Mouse (Mus musculus) left cerebral cortex, postnatal 4 days (tissue): ENCODE measurements around the gene Nfkb1. TPM values are rescaled to one million over a fixed set of nuclear protein-coding genes. Genes with fewer than 3 reads are reported as not detected.

ENCODE experiments used
- DNase-seq: peaks from one replicate; pipeline ENCODE4 v3.0.0-alpha.2; 2022
- intact Hi-C: fragments of 180-260 bp; cut with DNase I; formaldehyde crosslinking; loops from one replicate; pipeline ENCODE4 v1.15.1; 2025
- total RNA-seq, 2 experiments: library from RNA; stranded (reverse); gene quantifications; 2 replicates each; pipeline ENCODE4 v1.2.3; 2021

The Nfkb1 gene
- total RNA-seq, 2 experiments from 2014 or later = 19.3 to 20.5 TPM

DNA sequence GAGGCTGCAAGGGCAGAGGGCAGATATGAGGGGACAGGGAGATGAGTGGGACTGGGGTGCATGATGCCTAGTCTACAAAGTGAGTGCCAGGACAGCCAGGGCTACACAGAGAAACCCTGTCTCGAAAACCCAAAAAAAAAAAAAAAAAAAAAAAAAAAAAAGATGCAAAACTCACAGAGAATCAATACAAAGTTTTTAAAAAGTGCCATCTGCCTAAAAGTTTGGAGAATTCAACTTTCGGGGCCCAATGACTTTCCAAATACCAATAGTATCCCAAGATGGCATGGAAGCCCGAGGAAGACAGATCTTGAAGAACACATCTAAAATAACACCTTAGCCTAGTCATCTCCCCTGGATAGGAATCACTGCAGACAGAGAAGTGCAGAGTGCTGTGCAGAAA, 93.0 kb downstream of the Nfkb1 start:
- no peak for DNase-seq
- intact Hi-C loops = no loop called here

DNA sequence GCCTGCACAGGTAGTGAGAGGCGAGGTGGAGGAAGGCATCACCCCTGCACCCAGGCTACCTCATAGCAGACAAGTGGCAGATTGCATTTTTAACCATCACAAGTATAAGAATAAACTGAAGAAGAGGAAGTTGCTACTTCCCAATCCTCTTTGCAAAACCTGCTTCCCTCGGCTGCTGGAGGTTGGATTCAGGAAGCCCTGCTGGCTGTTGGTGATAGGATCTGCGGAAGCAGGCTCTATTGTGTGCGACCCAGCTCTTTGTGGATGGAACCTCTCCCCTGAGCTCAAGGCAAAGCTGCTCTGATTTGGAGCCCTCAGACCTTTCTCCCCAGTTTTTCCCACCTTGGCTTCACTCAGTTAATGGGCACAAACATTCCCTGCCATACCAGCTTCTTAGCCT, 94.3 kb downstream of the Nfkb1 start:
- no peak for DNase-seq
- intact Hi-C loops = no loop called here

DNA sequence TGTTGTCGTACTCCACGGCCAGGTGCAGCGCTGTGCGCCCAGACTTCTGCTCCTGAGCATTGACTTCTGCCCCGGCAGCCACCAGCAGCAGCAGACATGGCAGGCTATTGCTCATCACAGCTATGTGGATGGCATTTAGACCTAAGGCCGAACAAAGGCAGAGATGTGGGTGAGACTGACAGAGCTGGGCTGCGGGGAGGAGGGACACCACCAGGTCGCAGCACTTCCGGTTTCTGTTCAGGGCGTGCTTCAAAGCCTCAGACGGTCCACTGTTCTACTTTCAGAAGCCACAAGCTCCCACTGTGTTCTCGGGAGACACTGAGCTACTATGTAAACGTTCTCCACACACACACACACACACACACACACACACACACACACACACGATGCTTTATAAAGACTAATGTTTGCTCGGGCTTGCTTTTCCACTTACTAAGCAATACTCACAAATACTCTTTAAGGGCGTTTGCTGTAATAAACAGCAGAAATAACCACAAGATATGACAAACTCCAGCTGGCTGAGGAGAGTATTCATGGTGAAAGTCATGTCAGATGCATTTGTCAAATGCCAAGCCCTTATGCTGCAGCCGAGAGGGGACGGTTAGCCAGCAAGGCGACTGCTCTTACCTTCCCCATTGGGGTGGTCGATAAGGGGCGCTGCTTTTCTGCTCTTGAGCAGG, 97.0 kb downstream of the Nfkb1 start:
- no peak for DNase-seq
- intact Hi-C loops = no loop called here

DNA sequence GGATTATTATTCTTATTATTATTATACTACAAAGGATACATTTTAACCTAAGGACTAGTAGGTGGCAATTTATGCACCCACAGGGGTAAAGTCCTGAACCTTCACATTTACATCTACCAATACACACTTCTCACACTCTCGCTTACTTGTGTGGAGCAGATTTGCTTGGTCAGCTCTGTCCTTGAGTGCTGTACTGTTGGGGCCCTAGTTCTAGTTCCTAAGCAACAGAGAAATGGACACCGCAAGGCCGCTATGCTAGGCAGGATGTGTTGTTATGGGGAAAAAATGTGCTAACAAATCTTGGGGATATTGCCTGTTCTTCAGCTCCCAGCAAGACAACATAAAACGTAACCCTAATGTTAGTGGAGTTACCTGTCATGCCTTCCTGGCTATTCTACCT, 99.3 kb downstream of the Nfkb1 start:
- intact Hi-C loops = no loop called here
- DNase-seq = no peak

DNA sequence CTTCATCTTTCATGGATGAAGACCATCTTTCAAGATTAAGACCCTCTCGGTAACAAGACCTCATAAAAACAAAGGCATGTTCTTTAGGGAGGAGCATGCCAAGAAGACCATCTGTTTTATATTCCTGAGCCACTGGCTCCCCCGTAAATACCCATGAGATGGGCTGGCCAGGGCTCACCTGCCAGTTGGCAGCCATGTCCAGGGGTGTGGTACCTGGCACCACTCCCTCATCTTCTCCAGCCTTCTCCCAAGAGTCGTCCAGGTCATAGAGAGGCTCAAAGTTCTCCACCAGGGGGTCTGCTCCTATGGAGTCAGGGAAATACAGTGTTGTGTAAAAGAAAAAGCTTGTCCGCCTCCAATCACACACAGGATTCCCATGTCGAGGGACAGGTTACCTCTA, 100.0 kb downstream of the Nfkb1 start:
- intact Hi-C loops = no loop called here
- no peak for DNase-seq

DNA sequence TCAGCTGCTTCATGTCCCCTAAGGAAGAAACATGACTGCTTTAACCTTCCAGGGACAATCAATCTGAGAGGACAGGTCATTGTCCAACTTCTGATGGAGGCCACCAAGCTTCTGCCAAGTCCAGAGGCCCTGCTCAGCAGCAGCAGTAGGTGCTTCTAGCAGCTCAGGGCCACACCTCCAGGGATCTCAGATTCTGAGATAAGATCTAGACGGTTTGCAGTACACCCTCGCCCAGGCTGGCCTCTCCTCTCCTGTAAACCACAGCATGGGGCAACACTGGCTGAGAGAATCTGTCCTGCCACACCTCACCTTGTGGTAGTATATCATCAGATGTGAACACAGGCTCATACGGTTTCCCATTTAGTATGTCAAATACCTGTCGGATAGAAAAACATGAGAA, 100.9 kb downstream of the Nfkb1 start:
- no peak for DNase-seq
- intact Hi-C loops = no loop called here

DNA sequence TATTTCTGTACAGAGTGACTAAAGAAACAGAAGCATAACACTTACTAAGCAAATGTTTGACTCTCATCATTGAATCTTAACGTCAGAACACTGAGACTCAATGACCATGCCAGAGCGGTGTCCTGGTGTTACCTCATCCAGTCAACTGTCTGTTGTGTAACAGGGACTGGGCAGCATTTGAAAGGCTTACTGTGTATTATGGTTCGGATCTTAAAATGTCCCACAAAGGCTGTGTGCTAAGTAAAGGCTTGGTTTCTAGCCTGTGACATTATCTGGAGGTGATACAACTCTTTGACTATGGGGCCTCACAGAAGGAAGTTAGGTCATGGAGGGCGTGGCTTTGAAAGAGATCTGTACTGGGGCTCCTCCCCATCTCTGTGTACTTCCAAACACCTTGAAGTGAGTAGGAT, 104.9 kb downstream of the Nfkb1 start:
- no peak for DNase-seq
- intact Hi-C loops = loop anchor here (10.0 kb wide), 1 partner anchor 122 kb away; no protein-coding TSS in a partner anchor

DNA sequence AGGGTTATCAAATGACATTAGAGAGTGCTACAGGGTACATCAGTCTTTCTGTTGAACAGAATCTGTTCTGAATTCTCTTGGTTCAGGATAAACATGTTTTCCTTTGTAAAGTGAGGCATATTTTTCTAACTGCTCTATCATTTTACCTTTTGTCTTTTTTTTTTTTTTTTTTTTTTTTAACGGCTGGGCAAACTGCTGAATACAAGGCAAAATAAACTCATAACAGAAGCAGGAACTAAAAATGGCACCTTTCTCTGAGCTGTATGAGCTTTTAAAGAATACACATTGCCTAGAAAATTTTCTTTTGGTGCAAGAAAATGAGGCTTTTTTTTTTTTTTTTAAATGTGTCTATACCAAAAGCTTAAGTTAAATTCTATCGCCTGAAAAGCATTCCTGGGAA, 105.3 kb downstream of the Nfkb1 start:
- intact Hi-C loops = loop anchor here (10.0 kb wide), 1 partner anchor 121 kb away; no protein-coding TSS in a partner anchor
- no peak for DNase-seq

DNA sequence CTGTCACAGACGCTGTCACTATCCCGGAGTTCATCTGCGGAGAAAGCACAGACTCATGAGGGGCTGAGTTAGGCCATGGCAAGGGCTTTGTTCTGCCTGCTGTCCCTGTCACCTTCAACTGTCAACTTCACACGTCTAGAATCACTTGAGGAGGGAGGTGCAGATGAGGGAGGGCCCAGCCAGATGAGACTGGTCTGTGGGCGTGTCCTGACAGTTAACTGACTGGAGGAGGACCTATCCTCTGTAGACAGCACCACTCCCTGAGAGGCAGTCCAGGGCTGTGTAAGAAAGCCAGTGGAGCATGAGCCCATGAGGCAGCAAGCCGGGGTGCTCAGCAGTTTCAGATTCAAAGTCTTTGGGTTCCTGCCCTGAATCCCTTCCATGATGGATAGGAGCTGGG, 105.9 kb downstream of the Nfkb1 start:
- intact Hi-C loops = loop anchor here (10.0 kb wide), 1 partner anchor 121 kb away; no protein-coding TSS in a partner anchor
- DNase-seq = no peak

DNA sequence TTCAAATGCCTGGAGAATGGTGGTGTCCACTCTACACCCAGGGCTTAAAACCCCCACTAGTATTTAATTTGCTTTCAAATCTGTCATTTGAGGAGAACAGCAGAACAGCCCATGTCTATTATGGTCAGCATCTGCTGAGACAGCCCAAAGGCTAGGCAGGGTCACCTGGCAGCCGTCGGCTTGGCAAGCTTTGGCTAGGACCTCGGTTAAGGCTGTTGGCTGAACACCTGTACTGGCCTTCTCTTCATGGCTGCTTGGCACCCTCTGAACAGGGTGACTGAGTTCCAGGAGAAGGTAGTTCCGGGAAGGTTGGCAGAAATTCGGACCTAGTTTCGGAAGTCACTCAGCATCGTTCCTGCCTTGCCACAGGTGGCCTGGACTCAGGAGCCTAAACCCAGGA, 109.1 kb downstream of the Nfkb1 start:
- DNase-seq = no peak
- intact Hi-C loops = loop anchor here (10.0 kb wide), 1 partner anchor 117 kb away; no protein-coding TSS in a partner anchor

DNA sequence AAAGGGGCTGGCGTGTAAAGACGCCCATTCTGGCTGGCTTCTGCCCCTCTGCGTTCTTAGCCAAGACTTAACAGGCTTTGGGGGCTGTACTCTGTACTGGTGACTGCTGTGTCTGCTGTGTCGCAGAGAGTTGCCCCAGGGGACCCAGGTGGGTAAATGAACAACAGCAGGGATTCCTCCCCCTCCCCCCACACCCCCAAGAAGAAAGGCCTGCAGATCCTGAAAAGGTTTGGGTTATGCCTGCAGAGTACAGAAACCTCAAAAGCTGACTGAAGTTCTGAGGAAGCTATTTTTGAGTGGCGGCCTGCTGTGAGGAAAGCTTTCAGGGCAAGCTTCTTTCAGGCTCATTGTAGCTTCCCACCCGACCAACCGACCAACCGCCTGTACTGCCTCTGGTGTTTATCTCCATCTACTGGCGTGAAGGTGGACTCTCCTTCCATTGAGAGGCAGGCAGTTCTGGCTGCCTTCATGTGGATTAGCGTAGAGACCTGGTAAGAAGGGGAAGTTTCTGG, 109.7 kb downstream of the Nfkb1 start:
- peak; percentile 47 for DNase-seq
- intact Hi-C loops = loop anchor here (10.0 kb wide), 1 partner anchor 117 kb away; no protein-coding TSS in a partner anchor

DNA sequence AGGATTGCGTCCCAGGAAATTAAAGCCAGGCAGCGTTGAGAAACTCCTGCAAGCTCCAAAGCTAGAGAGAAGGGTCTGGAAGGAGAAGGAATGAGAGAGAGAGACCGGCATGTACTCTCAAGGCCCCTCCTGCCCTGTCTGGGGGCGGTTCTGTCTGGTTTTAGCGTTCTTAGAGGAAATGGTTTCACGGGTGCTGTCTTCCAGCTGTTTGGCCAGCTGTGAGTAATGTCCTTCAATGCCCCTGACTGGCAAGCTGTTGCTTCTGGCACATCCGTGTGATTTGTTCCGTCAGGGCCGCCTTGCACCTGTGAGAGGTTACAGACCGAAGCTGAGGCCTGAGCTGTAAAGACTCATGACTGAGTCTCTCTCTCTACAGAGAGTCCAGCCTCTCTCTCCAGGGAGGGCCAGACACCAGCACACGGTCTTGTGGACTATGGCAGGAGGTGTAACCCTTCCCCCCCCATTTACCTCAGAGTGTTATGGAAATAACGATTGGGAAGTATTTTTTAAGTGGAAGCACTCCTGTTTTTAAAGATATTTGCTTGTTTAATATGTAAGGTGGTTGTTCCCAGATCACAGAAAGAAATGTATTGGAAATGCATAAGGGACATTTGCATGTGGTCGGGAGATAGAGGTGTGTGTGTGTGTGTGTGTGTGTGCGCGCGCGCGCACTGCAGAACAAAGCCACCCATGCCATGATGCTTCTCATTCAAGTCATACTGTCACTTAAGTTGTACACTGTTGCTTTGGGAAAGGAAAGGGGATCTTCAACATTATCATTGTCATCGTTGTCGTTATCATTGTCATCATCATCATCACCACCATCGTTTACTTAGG, 110.7 kb downstream of the Nfkb1 start:
- no peak for DNase-seq
- intact Hi-C loops = loop anchor here (10.0 kb wide), 1 partner anchor 116 kb away; no protein-coding TSS in a partner anchor

DNA sequence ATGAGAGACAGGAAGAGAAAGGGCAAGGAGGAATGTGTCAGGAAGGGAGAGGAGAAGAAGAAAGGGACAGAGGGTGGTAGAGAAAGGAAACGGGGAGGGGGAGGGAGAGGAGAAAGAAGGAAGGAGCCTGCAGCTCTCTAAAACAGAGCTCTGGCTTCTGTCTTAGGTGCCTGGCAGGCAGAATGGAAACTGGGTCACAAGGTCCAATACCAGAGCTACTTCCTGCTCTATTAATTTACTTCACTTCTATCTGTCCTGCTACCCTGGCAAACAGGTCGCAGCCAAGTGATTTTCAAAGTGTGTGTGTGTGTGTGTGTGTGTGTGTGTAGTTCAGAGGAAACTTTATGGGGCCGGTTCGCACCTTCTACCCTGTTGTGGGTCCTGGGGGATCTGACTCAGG, 112.2 kb downstream of the Nfkb1 start:
- intact Hi-C loops = no loop called here
- DNase-seq = no peak

DNA sequence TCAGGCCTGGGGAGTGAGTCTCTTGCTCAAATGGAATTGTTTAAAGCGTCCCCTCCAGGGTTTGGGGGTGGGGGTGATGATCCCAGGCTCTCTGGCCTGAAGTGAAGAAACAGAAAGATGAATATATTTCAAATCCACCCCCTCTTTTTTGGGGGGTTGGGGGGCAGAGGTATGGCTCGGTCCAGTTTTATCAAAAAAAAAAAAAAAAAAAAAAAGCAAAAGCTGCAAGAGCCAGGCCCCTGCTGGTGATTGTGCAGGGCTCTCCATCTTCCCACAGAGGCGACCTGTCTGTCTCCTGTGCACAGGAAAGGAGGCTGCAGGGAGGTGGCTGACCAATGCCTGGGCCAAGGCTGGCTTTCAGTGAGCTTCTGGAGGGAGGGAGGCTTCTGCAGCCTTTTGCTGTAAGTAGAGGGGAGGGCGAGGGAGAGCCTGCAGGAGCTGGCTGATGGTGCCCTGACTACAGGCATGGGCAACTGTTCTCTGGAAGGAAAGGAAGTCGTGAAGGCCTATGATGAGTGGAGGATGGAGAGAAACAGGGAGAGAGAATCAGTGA, 112.7 kb downstream of the Nfkb1 start:
- intact Hi-C loops = no loop called here
- DNase-seq = no peak

DNA sequence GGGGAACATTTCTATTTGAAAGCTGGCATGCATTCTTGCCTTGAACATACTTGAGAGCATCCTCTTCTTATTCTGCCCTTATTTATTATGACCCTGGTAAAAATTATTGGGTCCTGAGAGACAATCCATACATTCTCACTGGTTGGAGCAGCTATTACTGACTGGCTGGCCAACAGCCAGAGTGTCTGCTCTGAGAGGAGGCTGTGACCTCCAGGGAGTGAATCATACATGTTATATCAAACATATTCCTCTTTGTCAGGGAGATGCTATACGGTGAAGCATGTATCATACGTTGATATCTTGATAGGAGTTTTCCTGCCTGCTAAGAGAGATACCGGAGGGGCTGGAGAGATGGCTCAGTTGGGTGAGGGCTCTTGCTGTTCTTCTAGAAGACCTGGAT, 116.2 kb downstream of the Nfkb1 start:
- no peak for DNase-seq
- intact Hi-C loops = no loop called here

DNA sequence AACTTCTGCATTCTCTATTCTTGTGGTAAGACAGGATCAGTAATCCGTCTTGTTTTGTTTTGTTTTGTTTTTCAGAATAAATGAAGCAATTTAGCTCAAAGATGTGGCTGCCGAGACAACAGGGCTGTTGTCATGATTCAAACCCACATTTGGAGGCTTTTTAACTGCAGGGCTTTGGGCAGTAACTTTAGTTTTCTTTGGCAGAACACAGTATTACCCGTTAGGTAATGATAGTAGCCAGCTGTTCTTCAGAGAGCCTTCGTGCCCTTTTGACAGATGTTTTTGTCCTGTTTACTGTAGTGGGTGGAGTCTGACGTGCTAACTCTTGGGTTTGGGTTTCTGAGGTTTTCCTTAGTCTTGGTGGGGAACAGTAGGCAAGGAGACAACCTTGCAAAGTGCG, 118.3 kb downstream of the Nfkb1 start:
- intact Hi-C loops = no loop called here
- DNase-seq = no peak

DNA sequence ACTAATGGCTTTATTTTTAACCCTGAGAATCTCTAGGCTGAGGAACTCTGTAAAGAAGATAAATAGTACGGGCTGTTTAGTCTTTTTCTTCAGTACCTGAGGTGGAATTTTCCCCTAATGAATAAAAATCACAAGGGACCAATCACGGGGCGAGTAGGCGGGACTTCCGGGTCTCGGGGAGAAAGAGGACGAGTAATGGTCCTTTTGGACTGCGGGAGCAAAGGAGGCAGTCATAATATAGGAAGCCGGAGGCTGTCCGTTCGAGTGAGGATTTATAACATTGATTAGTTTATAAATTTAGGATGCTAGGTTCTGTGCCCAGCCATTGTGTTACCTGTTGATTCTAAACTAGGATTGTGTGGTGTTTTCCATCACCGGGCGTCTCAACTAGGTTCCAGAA, 119.8 kb downstream of the Nfkb1 start:
- intact Hi-C loops = no loop called here
- DNase-seq = no peak

DNA sequence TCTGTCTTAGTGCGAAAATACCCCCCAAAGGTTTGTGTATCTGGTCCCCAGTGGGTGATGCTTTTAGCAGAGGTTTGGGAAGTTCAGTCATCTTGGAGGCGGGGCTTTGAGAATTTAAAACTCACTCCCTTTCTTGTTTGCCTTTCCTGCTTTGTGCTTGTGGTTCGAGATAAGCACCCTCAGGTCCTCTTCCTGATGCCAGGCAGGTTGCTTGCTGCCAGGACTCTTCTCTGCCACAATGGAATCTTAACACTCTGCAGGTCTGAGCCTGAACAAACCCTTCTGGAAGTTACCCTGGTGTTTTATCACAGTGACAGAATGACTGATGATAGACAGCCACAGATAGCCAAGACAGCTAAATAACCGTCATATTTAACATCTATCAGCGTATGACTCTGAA, 122.7 kb downstream of the Nfkb1 start:
- no peak for DNase-seq
- intact Hi-C loops = no loop called here

DNA sequence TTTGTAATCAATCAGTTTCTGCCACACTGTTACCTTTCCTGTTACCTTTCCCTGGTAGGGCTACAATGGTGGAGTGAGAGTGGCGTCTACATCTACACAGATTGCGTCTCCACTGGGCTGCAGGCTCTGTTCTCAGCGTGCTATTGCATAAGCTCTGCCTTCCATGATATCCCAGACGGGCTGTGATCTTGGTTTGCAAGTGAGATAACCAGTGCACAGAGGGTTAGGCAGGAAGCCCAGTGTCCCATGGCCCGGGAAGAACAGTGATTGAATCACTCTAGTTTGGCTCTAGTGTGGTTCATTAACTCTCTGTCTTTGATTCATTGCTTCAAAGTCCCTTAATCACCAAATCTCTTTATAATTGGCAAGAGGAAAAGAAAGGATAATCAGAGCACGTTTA, 123.5 kb downstream of the Nfkb1 start:
- intact Hi-C loops = no loop called here
- DNase-seq = no peak

DNA sequence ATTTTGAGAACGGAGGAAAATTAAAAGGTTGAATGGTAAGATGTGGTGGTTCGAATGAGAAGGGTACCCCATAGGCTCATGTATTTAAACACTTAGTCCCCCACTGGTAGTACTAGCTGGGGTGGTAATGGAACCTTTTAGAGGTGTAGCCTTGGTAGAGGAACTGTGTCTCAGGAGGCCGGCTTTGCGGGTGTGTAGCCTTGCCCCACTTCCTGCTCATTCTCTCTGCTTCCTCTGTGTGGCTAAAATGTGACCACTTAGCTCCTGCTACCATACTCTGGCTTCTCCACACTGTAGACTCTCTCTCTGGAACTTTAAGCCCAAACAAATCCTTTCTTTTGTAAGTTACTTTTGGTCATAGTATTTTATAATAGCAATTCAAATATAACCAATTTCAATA, 126.0 kb downstream of the Nfkb1 start:
- no peak for DNase-seq
- intact Hi-C loops = no loop called here

DNA sequence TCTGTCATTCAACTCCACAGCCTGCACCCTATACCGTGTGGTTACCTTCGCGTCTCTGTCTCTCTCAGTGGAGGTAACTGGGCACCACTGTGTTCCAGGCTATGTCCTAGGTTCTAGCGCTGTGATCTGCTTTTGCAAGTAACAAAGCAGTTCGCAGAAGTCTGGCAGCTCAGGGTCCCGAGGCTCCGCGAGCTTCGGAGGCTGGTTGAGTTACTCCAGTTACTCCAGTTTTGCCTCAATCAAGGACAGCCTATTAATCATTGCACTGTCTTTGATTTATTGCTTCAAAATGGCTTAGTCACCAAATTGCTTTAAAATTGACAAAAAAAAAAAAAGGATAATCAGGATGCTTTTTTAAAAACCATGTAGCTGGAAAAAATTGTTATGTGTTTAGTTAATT, 126.6 kb downstream of the Nfkb1 start:
- intact Hi-C loops = no loop called here
- DNase-seq = no peak
